Mouse (Mus musculus) midbrain, postnatal 0 days (tissue): ENCODE data around the gene Cyp2e1. TPM values are rescaled to one million over a fixed set of nuclear protein-coding genes. Genes with fewer than 3 reads are reported as not detected.
"Not testable (repeated sequence)": the region's sequence is repeated elsewhere in the genome, so short reads cannot be mapped to it uniquely, and the experiment has no call there.

Source experiments
- ATAC-seq: fragments of 200-750 bp; cut with Nextera tagmentation; 2 replicates; pipeline ENCODE4 v1.8.0; 2017; ENCODE audit warnings: moderate number of reproducible peaks, mild to moderate bottlenecking, moderate TSS enrichment, moderate library complexity; ENCODE audit not compliant: low FRiP score
- DNase-seq: peaks from one replicate; pipeline ENCODE4 v3.0.0-alpha.2; 2015; ENCODE audit warnings: low spot score
- H3K27ac ChIP-seq: fragments of 300-500 bp; sonication (generic); 2 replicates; pipeline ENCODE4 v1.5.1; 2014; ENCODE audit warnings: low read depth, mild to moderate bottlenecking, low read length, mixed read lengths
- H3K27me3 ChIP-seq: fragments of 300-500 bp; sonication (generic); 2 replicates; pipeline ENCODE4 v1.6.1; 2014; ENCODE audit warnings: low read length, control low read depth, mixed read lengths; ENCODE audit not compliant: insufficient read depth
- H3K36me3 ChIP-seq: fragments of 300-500 bp; sonication (generic); 2 replicates; pipeline ENCODE4 v1.6.1; 2014; ENCODE audit warnings: low read length, control low read depth, mixed read lengths; ENCODE audit not compliant: insufficient read depth
- H3K4me1 ChIP-seq: fragments of 300-500 bp; sonication (generic); 2 replicates; pipeline ENCODE4 v1.6.1; 2014; ENCODE audit warnings: mild to moderate bottlenecking, control low read depth, antibody characterized with exemption, low read length, mixed read lengths; ENCODE audit not compliant: insufficient read depth
- H3K4me2 ChIP-seq: fragments of 300-500 bp; sonication (generic); 2 replicates; pipeline ENCODE4 v1.6.1; 2014; ENCODE audit warnings: low read depth, mild to moderate bottlenecking, low read length, mixed read lengths; ENCODE audit not compliant: poor library complexity, severe bottlenecking
- H3K4me3 ChIP-seq: fragments of 300-500 bp; sonication (generic); 2 replicates; pipeline ENCODE4 v1.5.1; 2014; ENCODE audit warnings: low read depth, mild to moderate bottlenecking, low read length, moderate library complexity
- H3K9ac ChIP-seq: fragments of 300-500 bp; sonication (generic); replicated peaks from 2 replicates; pipeline ENCODE4 v1.6.1; 2014; ENCODE audit warnings: mild to moderate bottlenecking, low read length, moderate library complexity, mixed read lengths; ENCODE audit not compliant: poor library complexity, severe bottlenecking
- H3K9me3 ChIP-seq: fragments of 300-500 bp; sonication (generic); 2 replicates; pipeline ENCODE4 v1.6.1; 2016; ENCODE audit warnings: low read length, control low read depth
- CTCF ChIP-seq: IDR thresholded peaks from 2 replicates; pipeline ENCODE4 v1.5.1; 2016; ENCODE audit warnings: antibody characterized with exemption, mild to moderate bottlenecking
- WGBS: fragments of 180-500 bp; shearing (Covaris S2); extraction: QIAGEN DNeasy Blood & Tissue Kit; methylation state at CpG from one replicate; pipeline ENCODE4 v1.1.7; 2014; 5-methylcytosine and 5-hydroxymethylcytosine counted together
- polyA plus RNA-seq: library from polyadenylated mRNA; unstranded; fragments of >200 nt; fragmentation: Nextera tagmentation; extraction: Ambion mirVana; gene quantifications from 2 replicates; pipeline ENCODE4 v1.2.1, GENCODE M21; 2015
- total RNA-seq: library from RNA; depleted of rRNA; stranded (reverse); fragments of >200 nt; gene quantifications from 2 replicates; pipeline ENCODE4 v1.2.3, GENCODE M21; 2014

Cyp2e1 gene
- total and polyA plus RNA-seq, 2 experiments from 2014 or later = not detected

GRCm38 (mm10) chr7:140748116-140748826 lies 15.3 kb upstream of the Cyp2e1 start:
- 87% methylated on average over 6 of the region's 6 CpGs for WGBS
- ATAC-seq = no peak
- Histone ChIP-seq H3K4me1 (no peaks in the 10 kb centered on the region), H3K27me3 (no peaks in the 10 kb centered on the region), H3K4me2 (no peak overlapping the region), H3K27ac (no peak overlapping the region), H3K36me3 (no peaks in the 10 kb centered on the region), H3K9me3 (no peaks in the 10 kb centered on the region), H3K9ac (no peak overlapping the region), H3K4me3 (no peak overlapping the region)
- no peak for DNase-seq
- TF ChIP-seq CTCF = no peak

- H3K27me3 ChIP-seq = no peaks in the 10 kb centered on the region
- no peak overlapping the region for H3K9ac ChIP-seq
- H3K9me3 ChIP-seq = no peaks in the 10 kb centered on the region
- no peaks in the 10 kb centered on the region for H3K36me3 ChIP-seq
- WGBS = 84% methylated on average over 3 of the region's 3 CpGs
- DNase-seq (no peak), ATAC-seq (no peak)
- H3K4me2 ChIP-seq = no peak overlapping the region
- H3K27ac ChIP-seq = no peak overlapping the region
- H3K4me1 ChIP-seq = no peaks in the 10 kb centered on the region
- H3K4me3 ChIP-seq = no peak overlapping the region
- TF ChIP-seq CTCF = no peak
Measured at GRCm38 (mm10) chr7:140748827-140749160, 14.7 kb upstream of the Cyp2e1 start.

GRCm38 (mm10) chr7:140754556-140754955 lies 9.0 kb upstream of the Cyp2e1 start:
- Histone ChIP-seq H3K4me2 (no peak overlapping the region), H3K27me3 (no peaks in the 10 kb centered on the region), H3K36me3 (no peaks in the 10 kb centered on the region), H3K9ac (no peak overlapping the region), H3K4me1 (no peaks in the 10 kb centered on the region), H3K9me3 (no peaks in the 10 kb centered on the region), H3K27ac (no peak overlapping the region), H3K4me3 (no peak overlapping the region)
- no peak for TF ChIP-seq CTCF
- ATAC-seq (no peak), DNase-seq (no peak)

GRCm38 (mm10) chr7:140756151-140756854 lies 7.2 kb upstream of the Cyp2e1 start:
- Histone ChIP-seq H3K27ac (no peak overlapping the region), H3K27me3 (no peaks in the 10 kb centered on the region), H3K4me3 (no peak overlapping the region), H3K9me3 (no peaks in the 10 kb centered on the region), H3K9ac (no peak overlapping the region), H3K36me3 (no peaks in the 10 kb centered on the region), H3K4me2 (no peak overlapping the region), H3K4me1 (no peaks in the 10 kb centered on the region)
- WGBS = 79% methylated on average over 4 of the region's 4 CpGs
- no peak for TF ChIP-seq CTCF
- ATAC-seq = no peak
- DNase-seq = no peak

- no peak for TF ChIP-seq CTCF
- no peaks in the 10 kb centered on the region for H3K36me3 ChIP-seq
- DNase-seq (no peak), ATAC-seq (no peak)
- no peaks in the 10 kb centered on the region for H3K9me3 ChIP-seq
- H3K9ac ChIP-seq = no peak overlapping the region
- no peaks in the 10 kb centered on the region for H3K27me3 ChIP-seq
- H3K27ac ChIP-seq = no peak overlapping the region
- H3K4me3 ChIP-seq = no peak overlapping the region
- no peaks in the 10 kb centered on the region for H3K4me1 ChIP-seq
- no peak overlapping the region for H3K4me2 ChIP-seq
Measured at GRCm38 (mm10) chr7:140760647-140761046, 2.9 kb upstream of the Cyp2e1 start.

- H3K36me3 ChIP-seq, H3K9me3 ChIP-seq, H3K9ac ChIP-seq, H3K27me3 ChIP-seq, H3K4me2 ChIP-seq, H3K4me1 ChIP-seq, ATAC-seq, H3K27ac ChIP-seq, DNase-seq, H3K4me3 ChIP-seq: not testable (repeated sequence)
- 75% methylated on average over 1 of the region's 1 CpGs for WGBS
Measured at GRCm38 (mm10) chr7:140765391-140765790, 1.9 kb downstream of the Cyp2e1 start.
